Mouse (Mus musculus) cerebellum, adult 2 months (tissue): ENCODE data around the gene Ube2n.

Source experiments
- CTCF ChIP-seq: fragments of 200-500 bp; IDR thresholded peaks from 2 replicates; pipeline ENCODE4 v1.5.1; 2011; ENCODE audit warnings: low read depth, mild to moderate bottlenecking, control low read depth, low read length, moderate library complexity, borderline replicate concordance; ENCODE audit not compliant: insufficient read depth
- POLR2A ChIP-seq: fragments of 200-500 bp; IDR thresholded peaks from 2 replicates; pipeline ENCODE4 v1.6.1; 2011; ENCODE audit warnings: low read length, control low read depth, borderline replicate concordance; ENCODE audit not compliant: insufficient read depth

DNA sequence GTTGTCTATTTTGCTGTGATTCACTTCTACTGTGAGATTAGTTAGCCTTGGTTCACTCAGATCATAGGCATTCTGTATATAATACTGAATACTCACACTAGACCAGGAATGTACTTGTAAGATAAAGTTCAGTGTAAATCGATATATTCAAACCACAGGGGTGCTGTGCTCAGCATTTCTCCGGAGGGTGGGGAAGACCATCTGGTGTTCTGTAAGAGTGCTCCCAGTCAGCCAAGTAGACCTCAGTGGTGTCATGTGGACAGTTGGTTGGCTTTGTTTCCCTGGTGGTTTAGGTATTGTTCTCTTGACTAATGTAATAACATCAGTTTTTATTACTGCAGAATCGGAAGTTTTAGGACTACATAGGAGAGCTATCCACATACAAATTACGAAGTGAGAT, 30.1 kb downstream of the Ube2n start:
- TF ChIP-seq POLR2A: no peak
- no peak for TF ChIP-seq CTCF
